11 mouse cellular contexts compared by ENCODE assay signal in the genomic region with DNA sequence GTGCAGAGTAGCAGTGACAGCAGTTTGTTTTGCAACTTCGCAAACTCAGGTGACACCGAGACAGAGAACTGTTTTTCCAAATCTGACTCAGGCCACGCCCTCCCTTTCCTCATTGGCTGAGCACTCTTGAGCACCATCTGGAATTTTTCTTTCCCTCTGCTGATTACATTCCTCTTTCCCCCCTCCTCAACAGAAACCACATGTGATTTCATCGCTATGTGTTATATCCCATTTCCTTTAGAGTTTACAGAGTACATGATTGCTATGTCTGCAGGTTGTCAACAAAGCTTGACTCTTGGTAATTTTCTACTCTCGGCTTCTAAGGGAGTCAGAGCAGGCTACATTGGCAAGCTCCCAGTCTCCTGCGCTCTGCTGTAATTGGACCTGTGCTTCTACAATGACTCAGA. TPM values are rescaled to one million over a fixed set of nuclear protein-coding genes. Genes with fewer than 3 reads are reported as not detected.
DNase-seq lines count a peak whose midpoint lies in the region; ATAC-seq and TF ChIP-seq lines count a peak whose summit lies in the region.
"Had no signal": no experiment of that assay in that cellular context is flagged by ENCODE, and none has a peak within 500 bp of the region (broad histone marks: within the 10 kb centered on the region; RNA-seq: fewer than 3 reads in every experiment).

No protein-coding gene starts in this region.

- peak; percentile 10 for DNase-seq in kidney, adult 2 months
- DNase-seq in kidney, adult 11 months = no peak
- DNase-seq in embryo, embryonic 11 days = peak; percentile 53
- peak; percentile 21 for DNase-seq in lung, postnatal 14 days
- no peak for DNase-seq in thymus, adult 18-20 months
- no peak for DNase-seq in spleen, adult 18-20 months
- DNase-seq: liver, embryonic 13.5 days had no signal

- H3K4me3 ChIP-seq in kidney, adult 2 months (ENCODE audit: insufficient read depth, low read depth, low read length) = no peak overlapping the region
- no peak overlapping the region for H3K4me3 ChIP-seq in heart, embryonic 16.5 days (ENCODE audit: low read length)
- H3K4me3 ChIP-seq: liver, embryonic 13.5 days had no signal

- no peak for TF ChIP-seq CTCF in kidney, adult 2 months (conservative IDR thresholded peaks at IDR 0.05; ENCODE audit: insufficient read depth, insufficient read length, low read depth, low read length)

- peak overlapping the region; percentile 10; the same call in 1 of the 2 replicates for H3K4me2 ChIP-seq in heart, embryonic 16.5 days (ENCODE audit: low read depth, low read length)
- H3K4me2 ChIP-seq: liver, embryonic 13.5 days had no signal

- H3K27me3 ChIP-seq in kidney, adult 2 months (replicated peaks; ENCODE audit: control insufficient read depth, insufficient read depth, low read length) = no peaks in the 10 kb centered on the region
- no peaks in the 10 kb centered on the region for H3K27me3 ChIP-seq in heart, embryonic 16.5 days (ENCODE audit: control insufficient read depth, insufficient read depth, low read length)
- H3K27me3 ChIP-seq: liver, embryonic 13.5 days had no signal

- H3K9ac ChIP-seq in heart, embryonic 16.5 days (ENCODE audit: low read length) = no peak overlapping the region
- H3K9ac ChIP-seq: liver, embryonic 13.5 days had no signal

- H3K27ac ChIP-seq in kidney, adult 2 months (ENCODE audit: insufficient read depth, low read depth, low read length) = no peak overlapping the region
- H3K27ac ChIP-seq in heart, embryonic 16.5 days (ENCODE audit: low read length) = no peak overlapping the region
- H3K27ac ChIP-seq: liver, embryonic 13.5 days had no signal

- H3K4me1 ChIP-seq in kidney, adult 2 months (ENCODE audit: control insufficient read depth, insufficient read depth, low read length) = no peaks in the 10 kb centered on the region
- no peaks in the 10 kb centered on the region for H3K4me1 ChIP-seq in heart, embryonic 16.5 days (ENCODE audit: control insufficient read depth, insufficient read depth, low read length)
- H3K4me1 ChIP-seq: liver, embryonic 13.5 days had no signal

- TF ChIP-seq POLR2A in kidney, adult 2 months (IDR thresholded peaks at IDR 0.05; ENCODE audit: low read depth, low read length) = no peak

- WGBS in kidney, adult 2 months = 35% methylated on average over 6 of the region's 6 CpGs
- 46% methylated on average over 6 of the region's 6 CpGs for WGBS in heart, embryonic 16.5 days

- ATAC-seq in heart, embryonic 16.5 days (replicated peaks; ENCODE audit: extremely low read depth, insufficient read depth, low FRiP score) = no peak; the same call in 1 of the 2 replicates
- no peak for ATAC-seq in megakaryocyte-erythroid progenitor cell, adult 5-6 weeks (replicated peaks; ENCODE audit: low FRiP score, low TSS enrichment, poor library complexity, severe bottlenecking)

- H3K9me3 ChIP-seq in heart, embryonic 16.5 days (replicated peaks; ENCODE audit: control insufficient read depth, low read length) = 0 out of 2 replicates have a peak, but pooled peaks cover 5% of the 10 kb centered on the region
- H3K9me3 ChIP-seq: liver, embryonic 13.5 days had no signal

- no peaks in the 10 kb centered on the region for H3K36me3 ChIP-seq in kidney, adult 2 months (ENCODE audit: control insufficient read depth, insufficient read depth, low read length)
- no peaks in the 10 kb centered on the region for H3K36me3 ChIP-seq in heart, embryonic 16.5 days (ENCODE audit: control insufficient read depth, insufficient read depth)
- H3K36me3 ChIP-seq: G1E; liver, embryonic 13.5 days had no signal

RNA-seq across cellular contexts. Expression of a gene that starts 17.1 kb away (rescaled TPM):
- polyA plus RNA-seq in kidney, adult 2 months (2012; rRNA removed) = not detected in 2 replicates
- polyA plus RNA-seq in heart, embryonic 16.5 days (2015; fragmentation: Nextera tagmentation; extraction: Ambion mirVana) = not detected in 2 replicates
- not detected in 2 replicates for total RNA-seq in megakaryocyte-erythroid progenitor cell, adult 5-6 weeks (2014; fragmentation: Nextera tagmentation)
- total RNA-seq in megakaryocyte-erythroid progenitor cell, adult 5-6 weeks (2017) = not detected in 2 replicates
- total RNA-seq: common myeloid progenitor, adult 5-6 weeks had no signal
- polyA plus RNA-seq: G1E; liver, embryonic 13.5 days had no signal

Comparison
In these comparisons a context has a peak if more than half of its experiments do, and no peak if none do; other contexts are left out.
1. DNase-seq: peak in kidney, adult 2 months (single experiment), embryo, embryonic 11 days (single experiment) and lung, postnatal 14 days (single experiment); none in kidney, adult 11 months (single experiment), thymus, adult 18-20 months (0 of 2) and spleen, adult 18-20 months (0 of 2).